In genomic region chr8:94876197-94876730, GRCm38 (mm10) we compare ENCODE assay signal across 8 mouse cellular contexts. TPM values are rescaled to one million over a fixed set of nuclear protein-coding genes. Genes with fewer than 3 reads are reported as not detected.
DNase-seq lines count a peak whose midpoint lies in the region; ATAC-seq and TF ChIP-seq lines count a peak whose summit lies in the region.

Gene Dok4 (minus strand): TSS chr8:94876330.

- intact Hi-C loops in left cerebral cortex, postnatal 25 days (cut with DNase I), result no loop called here

- peak; percentile 27; the same call in 1 of the 2 replicates for ATAC-seq in hindbrain, postnatal 0 days

- peaks cover 21% of the 10 kb centered on the region; the same call in 1 of the 2 replicates for H3K4me1 ChIP-seq in hindbrain, postnatal 0 days (ENCODE audit: insufficient read depth, low read length)

- TF ChIP-seq CTCF in hindbrain, postnatal 0 days (IDR thresholded peaks at IDR 0.05; ENCODE audit: low read depth), result no peak

- under 1% methylated on average over 22 of the region's 37 CpGs for WGBS in hindbrain, postnatal 0 days

- H3K9ac ChIP-seq in hindbrain, postnatal 0 days (replicated peaks; ENCODE audit: low read length), result peak within 1 kb of the TSS; percentile 60

- peak; percentile 83 for DNase-seq in ZHBTc4 (ENCODE audit: low read depth, low spot score)
- DNase-seq in cerebellum, postnatal 4 days (ENCODE audit: low spot score in 2 of 2), result peak; percentile 66 to 91
- peak; percentile 64 to 73 for DNase-seq in gastrocnemius, adult 8-10 months (ENCODE audit: low spot score in 2 of 2)
- peak; percentile 74 for DNase-seq in hindbrain, postnatal 0 days (ENCODE audit: low spot score)
- DNase-seq in left cerebral cortex, postnatal 25 days (ENCODE audit: low spot score in 2 of 2), result peak; percentile 61 to 74
- peak; percentile 84 for DNase-seq in mesoderm, embryonic 11.5 days (ENCODE audit: low read depth, low spot score)
- peak; percentile 59 for DNase-seq in right cerebral cortex, postnatal 25 days
- DNase-seq in urinary bladder, postnatal 4 days (ENCODE audit: low spot score in 2 of 2), result peak; percentile 86 to 94

- H3K4me2 ChIP-seq in hindbrain, postnatal 0 days (ENCODE audit: low read depth, low read length), result peak within 1 kb of the TSS; percentile 99

- no peak within 1 kb of the TSS for H3K27ac ChIP-seq in hindbrain, postnatal 0 days

- H3K4me3 ChIP-seq in hindbrain, postnatal 0 days (ENCODE audit: low read length), result peak within 1 kb of the TSS; percentile 63

- no peaks in the 10 kb centered on the region for H3K36me3 ChIP-seq in hindbrain, postnatal 0 days (ENCODE audit: insufficient read depth, low read length)

- H3K27me3 ChIP-seq in hindbrain, postnatal 0 days (ENCODE audit: insufficient read depth, low read length), result no peaks in the 10 kb centered on the region

- H3K9me3 ChIP-seq in hindbrain, postnatal 0 days (ENCODE audit: low read length), result no peaks in the 10 kb centered on the region

RNA-seq across cellular contexts. Expression of gene Dok4, which starts in this region (rescaled TPM):
- total RNA-seq in gastrocnemius, adult 8-10 months (2022), result 1 to 10 TPM; 2.5 to 4.7 (median 2.8) TPM
- 121 and 127 TPM in 2 replicates for total RNA-seq in hindbrain, postnatal 0 days (2014; rRNA removed)
- 60.8 and 66.9 TPM in 2 replicates for polyA plus RNA-seq in hindbrain, postnatal 0 days (2015; fragmentation: Nextera tagmentation; extraction: Ambion mirVana)
- total RNA-seq in left cerebral cortex, postnatal 25 days (2021), result 10 to 100 TPM; 23.2 to 25.6 TPM

Comparison
In these comparisons a context has a peak if more than half of its experiments do, and no peak if none do; other contexts are left out.
1. RNA of gene Dok4 (total RNA-seq): 121 to 127 TPM in hindbrain, postnatal 0 days and 23.2 to 25.6 TPM in left cerebral cortex, postnatal 25 days; 2.5 to 4.7 TPM in gastrocnemius, adult 8-10 months; every median in the first group is over 4 times any median in the second.
2. Peak in every context shown above with its lines, with median percentiles within 50 percentile points of each other: DNase-seq.